Mouse (Mus musculus) lung, embryonic 15.5 days (tissue): ENCODE results near the gene Tbccd1. TPM values are rescaled to one million over a fixed set of nuclear protein-coding genes. Genes with fewer than 3 reads are reported as not detected.
"Not testable (repeated sequence)": the region's sequence is repeated elsewhere in the genome, so short reads cannot be mapped to it uniquely, and the experiment has no call there.

ENCODE experiments used
- ATAC-seq: fragments of 200-750 bp; cut with Nextera tagmentation; 2 replicates; pipeline ENCODE4 v1.8.0; 2017; ENCODE audit warnings: moderate number of reproducible peaks, borderline replicate concordance; ENCODE audit not compliant: low FRiP score, low TSS enrichment; ENCODE audit errors: extremely low read depth
- H3K27ac ChIP-seq: fragments of 300-500 bp; sonication (generic); 2 replicates; pipeline ENCODE4 v1.5.1; 2015; ENCODE audit warnings: moderate library complexity, mild to moderate bottlenecking, inconsistent platforms
- H3K27me3 ChIP-seq: fragments of 300-500 bp; sonication (generic); 2 replicates; pipeline ENCODE4 v1.6.1; 2015; ENCODE audit warnings: inconsistent platforms
- H3K36me3 ChIP-seq: fragments of 300-500 bp; sonication (generic); 2 replicates; pipeline ENCODE4 v1.6.1; 2015; ENCODE audit warnings: inconsistent platforms
- H3K4me1 ChIP-seq: fragments of 300-500 bp; sonication (generic); 2 replicates; pipeline ENCODE4 v1.6.1; 2015; ENCODE audit warnings: inconsistent platforms
- H3K4me2 ChIP-seq: fragments of 300-500 bp; sonication (generic); 2 replicates; pipeline ENCODE4 v1.6.1; 2015; ENCODE audit warnings: inconsistent platforms, mild to moderate bottlenecking, moderate library complexity
- H3K4me3 ChIP-seq: fragments of 300-500 bp; sonication (generic); 2 replicates; pipeline ENCODE4 v1.5.1; 2015; ENCODE audit warnings: mild to moderate bottlenecking, inconsistent platforms
- H3K9ac ChIP-seq: fragments of 300-500 bp; sonication (generic); 2 replicates; pipeline ENCODE4 v1.6.1; 2015; ENCODE audit warnings: inconsistent platforms
- H3K9me3 ChIP-seq: fragments of 300-500 bp; sonication (generic); 2 replicates; pipeline ENCODE4 v1.6.1; 2016; ENCODE audit warnings: inconsistent platforms
- WGBS: fragments of 180-500 bp; shearing (Covaris S2); methylation state at CpG from one replicate; pipeline ENCODE4 v1.1.7; 2015; 5-methylcytosine and 5-hydroxymethylcytosine counted together
- polyA plus RNA-seq: library from polyadenylated mRNA; unstranded; fragments of >200 nt; fragmentation: Nextera tagmentation; extraction: Ambion mirVana; gene quantifications from 2 replicates; pipeline ENCODE4 v1.2.1, GENCODE M21; 2015

Gene Tbccd1
- polyA plus RNA-seq, 1 experiment from 2014 or later: 26.9 TPM

GRCm38 (mm10) chr16:22802786-22803185 lies 54.7 kb downstream of the Tbccd1 start:
- WGBS: 76% methylated on average over 7 of the region's 7 CpGs
- H3K4me2 ChIP-seq: no peak overlapping the region
- H3K27me3 ChIP-seq: peaks cover 2% of the 10 kb centered on the region; the same call in 1 of the 2 replicates
- H3K9me3 ChIP-seq: no peaks in the 10 kb centered on the region
- no peak overlapping the region for H3K4me3 ChIP-seq
- H3K4me1 ChIP-seq: peaks cover 8% of the 10 kb centered on the region; the same call in 1 of the 2 replicates
- no peak overlapping the region for H3K9ac ChIP-seq
- no peak for ATAC-seq
- no peaks in the 10 kb centered on the region for H3K36me3 ChIP-seq
- H3K27ac ChIP-seq: no peak overlapping the region

GRCm38 (mm10) chr16:22800849-22801109 lies 56.7 kb downstream of the Tbccd1 start:
- WGBS: 62% methylated on average over 5 of the region's 5 CpGs
- no peaks in the 10 kb centered on the region for H3K9me3 ChIP-seq
- H3K27ac ChIP-seq: no peak overlapping the region
- no peak overlapping the region for H3K9ac ChIP-seq
- H3K27me3 ChIP-seq: peaks cover 3% of the 10 kb centered on the region; the same call in 1 of the 2 replicates
- H3K36me3 ChIP-seq: no peaks in the 10 kb centered on the region
- H3K4me2 ChIP-seq: no peak overlapping the region
- ATAC-seq: no peak
- no peak overlapping the region for H3K4me3 ChIP-seq
- H3K4me1 ChIP-seq: peaks cover 8% of the 10 kb centered on the region; the same call in 1 of the 2 replicates

GRCm38 (mm10) chr16:22800026-22800848 lies 57.2 kb downstream of the Tbccd1 start:
- Histone ChIP-seq H3K9ac (no peak overlapping the region), H3K36me3 (no peaks in the 10 kb centered on the region), H3K4me1 (peaks cover 8% of the 10 kb centered on the region; the same call in 1 of the 2 replicates), H3K27ac (no peak overlapping the region), H3K9me3 (no peaks in the 10 kb centered on the region), H3K27me3 (peaks cover 3% of the 10 kb centered on the region; the same call in 1 of the 2 replicates), H3K4me3 (no peak overlapping the region), H3K4me2 (no peak overlapping the region)
- 51% methylated on average over 6 of the region's 6 CpGs for WGBS
- no peak for ATAC-seq

- no peak overlapping the region for H3K27ac ChIP-seq
- peaks cover 10% of the 10 kb centered on the region; the same call in 1 of the 2 replicates for H3K27me3 ChIP-seq
- no peak overlapping the region for H3K9ac ChIP-seq
- H3K9me3 ChIP-seq: no peaks in the 10 kb centered on the region
- no peak for ATAC-seq
- H3K4me2 ChIP-seq: no peak overlapping the region
- no peaks in the 10 kb centered on the region for H3K36me3 ChIP-seq
- H3K4me3 ChIP-seq: no peak overlapping the region
- peaks cover 8% of the 10 kb centered on the region; the same call in 1 of the 2 replicates for H3K4me1 ChIP-seq
- 74% methylated on average over 3 of the region's 3 CpGs for WGBS
Observed at GRCm38 (mm10) chr16:22798520-22798919, 58.9 kb downstream of the Tbccd1 start.

GRCm38 (mm10) chr16:22797521-22797920 lies 59.9 kb downstream of the Tbccd1 start:
- H3K36me3 ChIP-seq: no peaks in the 10 kb centered on the region
- ATAC-seq: no peak
- H3K27ac ChIP-seq: no peak overlapping the region
- H3K27me3 ChIP-seq: peaks cover 10% of the 10 kb centered on the region; the same call in 1 of the 2 replicates
- WGBS: 75% methylated on average over 5 of the region's 5 CpGs
- no peaks in the 10 kb centered on the region for H3K9me3 ChIP-seq
- peaks cover 8% of the 10 kb centered on the region; the same call in 1 of the 2 replicates for H3K4me1 ChIP-seq
- H3K9ac ChIP-seq: no peak overlapping the region
- H3K4me3 ChIP-seq: no peak overlapping the region
- no peak overlapping the region for H3K4me2 ChIP-seq

GRCm38 (mm10) chr16:22795497-22795896 lies 62.0 kb downstream of the Tbccd1 start:
- no peak overlapping the region for H3K4me3 ChIP-seq
- no peak for ATAC-seq
- H3K27ac ChIP-seq: no peak overlapping the region
- no peaks in the 10 kb centered on the region for H3K36me3 ChIP-seq
- H3K27me3 ChIP-seq: peaks cover 10% of the 10 kb centered on the region; the same call in 1 of the 2 replicates
- no peaks in the 10 kb centered on the region for H3K9me3 ChIP-seq
- no peak overlapping the region for H3K9ac ChIP-seq
- peaks cover 16% of the 10 kb centered on the region; the same call in 1 of the 2 replicates for H3K4me1 ChIP-seq
- H3K4me2 ChIP-seq: no peak overlapping the region
- WGBS: 80% methylated on average over 3 of the region's 3 CpGs

- Histone ChIP-seq H3K9ac (no peak overlapping the region), H3K4me3 (no peak overlapping the region), H3K4me2 (no peak overlapping the region), H3K27ac (no peak overlapping the region), H3K36me3 (no peaks in the 10 kb centered on the region), H3K27me3 (0 out of 2 replicates have a peak, but pooled peaks cover 7% of the 10 kb centered on the region), H3K9me3 (no peaks in the 10 kb centered on the region), H3K4me1 (peaks cover 12% of the 10 kb centered on the region; the same call in 1 of the 2 replicates)
- WGBS: 23% methylated on average over 2 of the region's 2 CpGs
- ATAC-seq: no peak
Observed at GRCm38 (mm10) chr16:22791235-22791634, 66.2 kb downstream of the Tbccd1 start.

GRCm38 (mm10) chr16:22789908-22790367 lies 67.5 kb downstream of the Tbccd1 start:
- ATAC-seq: no peak

GRCm38 (mm10) chr16:22782686-22783085 lies 74.8 kb downstream of the Tbccd1 start:
- Histone ChIP-seq H3K4me3 (no peak overlapping the region), H3K27ac (no peak overlapping the region), H3K4me1 (no peaks in the 10 kb centered on the region), H3K27me3 (no peaks in the 10 kb centered on the region), H3K9me3 (no peaks in the 10 kb centered on the region), H3K36me3 (no peaks in the 10 kb centered on the region), H3K9ac (no peak overlapping the region), H3K4me2 (no peak overlapping the region)
- 72% methylated on average over 5 of the region's 5 CpGs for WGBS
- no peak for ATAC-seq

More at GRCm38 (mm10) chr16:22789908-22790367, 67.5 kb downstream of the Tbccd1 start:
- H3K36me3 ChIP-seq: no peaks in the 10 kb centered on the region
- H3K9ac ChIP-seq: no peak overlapping the region
- H3K4me3 ChIP-seq: no peak overlapping the region
- 0 out of 2 replicates have a peak, but pooled peaks cover 7% of the 10 kb centered on the region for H3K27me3 ChIP-seq
- no peaks in the 10 kb centered on the region for H3K9me3 ChIP-seq
- H3K27ac ChIP-seq: no peak overlapping the region
- 33% methylated on average over 10 of the region's 10 CpGs for WGBS
- H3K4me2 ChIP-seq: no peak overlapping the region
- peaks cover 12% of the 10 kb centered on the region; the same call in 1 of the 2 replicates for H3K4me1 ChIP-seq

- H3K27me3 ChIP-seq: no peaks in the 10 kb centered on the region
- no peak overlapping the region for H3K4me2 ChIP-seq
- no peak overlapping the region for H3K27ac ChIP-seq
- no peak for ATAC-seq
- 87% methylated on average over 3 of the region's 3 CpGs for WGBS
- no peak overlapping the region for H3K9ac ChIP-seq
- H3K9me3 ChIP-seq: no peaks in the 10 kb centered on the region
- H3K4me1 ChIP-seq: no peaks in the 10 kb centered on the region
- H3K36me3 ChIP-seq: no peaks in the 10 kb centered on the region
- no peak overlapping the region for H3K4me3 ChIP-seq
Observed at GRCm38 (mm10) chr16:22779228-22779835, 78.1 kb downstream of the Tbccd1 start.

- H3K4me1 ChIP-seq, H3K4me3 ChIP-seq, H3K9ac ChIP-seq, H3K36me3 ChIP-seq, H3K27ac ChIP-seq, H3K9me3 ChIP-seq, H3K4me2 ChIP-seq, H3K27me3 ChIP-seq, ATAC-seq: not testable (repeated sequence)
- WGBS: 84% methylated on average over 12 of the region's 12 CpGs
Observed at GRCm38 (mm10) chr16:22778296-22778695, 79.2 kb downstream of the Tbccd1 start.

- H3K9me3 ChIP-seq: no peaks in the 10 kb centered on the region
- H3K4me3 ChIP-seq: no peak overlapping the region
- no peaks in the 10 kb centered on the region for H3K36me3 ChIP-seq
- ATAC-seq: no peak
- no peaks in the 10 kb centered on the region for H3K27me3 ChIP-seq
- H3K4me2 ChIP-seq: no peak overlapping the region
- H3K9ac ChIP-seq: no peak overlapping the region
- no peak overlapping the region for H3K27ac ChIP-seq
- WGBS: 70% methylated on average over 5 of the region's 5 CpGs
- H3K4me1 ChIP-seq: no peaks in the 10 kb centered on the region
Observed at GRCm38 (mm10) chr16:22775471-22775985, 81.9 kb downstream of the Tbccd1 start.
